Mouse (Mus musculus): ENCODE data around the gene Mgst2. TPM values are rescaled to one million over a fixed set of nuclear protein-coding genes. Genes with fewer than 3 reads are reported as not detected.

Gene Mgst2
- polyA plus RNA-seq (2014; fragmentation: Nextera tagmentation; extraction: Ambion mirVana), result 0.58 and 1.9 TPM in 2 replicates

DNA sequence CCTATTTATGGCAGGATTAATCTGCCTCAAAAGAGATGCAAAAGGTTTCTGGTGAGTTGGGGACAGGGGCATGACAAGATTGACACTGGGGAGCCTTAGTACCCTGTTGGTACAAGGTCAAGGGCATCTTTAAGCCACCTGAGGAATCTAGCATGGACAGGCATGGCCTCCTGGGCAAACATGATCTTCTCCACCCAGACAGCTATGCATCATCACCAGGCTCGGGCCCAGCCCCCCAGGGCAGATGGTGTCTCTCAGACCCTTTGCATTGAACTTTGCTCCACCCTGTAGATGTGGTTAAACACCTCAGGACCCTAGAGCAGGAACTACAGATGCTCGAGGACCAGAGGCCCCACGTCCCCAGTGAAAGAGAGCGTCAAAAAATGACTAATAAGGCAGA lies at the start of gene Mgst2:
Gene Mgst2, plus strand, starts transcription at position 301 of the 400 bp plus-strand sequence.
- DNase-seq (ENCODE audit: low spot score), result no peak
- no peak within 1 kb of the TSS for H3K9ac ChIP-seq (ENCODE audit: low read length)
- no peak within 1 kb of the TSS for H3K27ac ChIP-seq (ENCODE audit: low read depth, low read length)
- 74% methylated on average over 4 of the region's 4 CpGs for WGBS
- no peaks in the 10 kb centered on the region for H3K9me3 ChIP-seq (ENCODE audit: control insufficient read depth, low read length)
- ATAC-seq (ENCODE audit: insufficient read depth, low FRiP score, low TSS enrichment), result no peak
- no peak within 1 kb of the TSS for H3K4me2 ChIP-seq (ENCODE audit: low read depth)
- no peaks in the 10 kb centered on the region for H3K27me3 ChIP-seq (ENCODE audit: control insufficient read depth, insufficient read depth, low read length)
- H3K36me3 ChIP-seq (ENCODE audit: control insufficient read depth, insufficient read depth, low read length), result no peaks in the 10 kb centered on the region
- H3K4me3 ChIP-seq (ENCODE audit: low read depth, low read length), result no peak within 1 kb of the TSS
- no peaks in the 10 kb centered on the region for H3K4me1 ChIP-seq (ENCODE audit: control insufficient read depth, insufficient read depth, low read length)

DNA sequence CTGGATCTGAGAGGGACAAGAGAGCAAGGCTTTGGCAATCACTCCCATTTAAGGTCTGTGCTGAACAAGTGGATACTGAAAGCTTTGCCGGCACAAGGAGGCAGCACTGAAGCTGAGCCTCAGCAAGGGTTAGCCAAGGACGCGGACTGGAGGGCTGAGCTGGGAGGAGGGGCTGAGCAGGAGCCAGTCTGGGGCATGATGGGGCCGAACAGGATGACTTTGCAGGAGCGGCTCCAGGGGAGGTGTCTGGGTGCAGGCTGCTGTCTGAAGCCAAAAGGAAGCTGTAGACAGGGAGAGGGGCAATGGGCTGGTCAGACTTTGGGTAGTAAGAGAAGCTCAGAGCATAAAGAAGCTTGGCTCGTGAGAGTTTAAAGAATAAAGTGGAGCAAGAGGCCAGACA lies 48.2 kb upstream of the Mgst2 start:
- 8% methylated on average over 6 of the region's 6 CpGs for WGBS
- Histone ChIP-seq H3K9me3 (ENCODE audit: control insufficient read depth, low read length) (no peaks in the 10 kb centered on the region), H3K4me1 (ENCODE audit: control insufficient read depth, insufficient read depth, low read length) (no peaks in the 10 kb centered on the region), H3K4me2 (ENCODE audit: low read depth) (no peak overlapping the region), H3K27ac (ENCODE audit: low read depth, low read length) (no peak overlapping the region), H3K9ac (ENCODE audit: low read length) (no peak overlapping the region), H3K36me3 (ENCODE audit: control insufficient read depth, insufficient read depth, low read length) (no peaks in the 10 kb centered on the region), H3K4me3 (ENCODE audit: low read depth, low read length) (no peak overlapping the region), H3K27me3 (ENCODE audit: control insufficient read depth, insufficient read depth, low read length) (no peaks in the 10 kb centered on the region)
- ATAC-seq (ENCODE audit: insufficient read depth, low FRiP score, low TSS enrichment) (no peak), DNase-seq (ENCODE audit: low spot score) (peak; percentile 55)

DNA sequence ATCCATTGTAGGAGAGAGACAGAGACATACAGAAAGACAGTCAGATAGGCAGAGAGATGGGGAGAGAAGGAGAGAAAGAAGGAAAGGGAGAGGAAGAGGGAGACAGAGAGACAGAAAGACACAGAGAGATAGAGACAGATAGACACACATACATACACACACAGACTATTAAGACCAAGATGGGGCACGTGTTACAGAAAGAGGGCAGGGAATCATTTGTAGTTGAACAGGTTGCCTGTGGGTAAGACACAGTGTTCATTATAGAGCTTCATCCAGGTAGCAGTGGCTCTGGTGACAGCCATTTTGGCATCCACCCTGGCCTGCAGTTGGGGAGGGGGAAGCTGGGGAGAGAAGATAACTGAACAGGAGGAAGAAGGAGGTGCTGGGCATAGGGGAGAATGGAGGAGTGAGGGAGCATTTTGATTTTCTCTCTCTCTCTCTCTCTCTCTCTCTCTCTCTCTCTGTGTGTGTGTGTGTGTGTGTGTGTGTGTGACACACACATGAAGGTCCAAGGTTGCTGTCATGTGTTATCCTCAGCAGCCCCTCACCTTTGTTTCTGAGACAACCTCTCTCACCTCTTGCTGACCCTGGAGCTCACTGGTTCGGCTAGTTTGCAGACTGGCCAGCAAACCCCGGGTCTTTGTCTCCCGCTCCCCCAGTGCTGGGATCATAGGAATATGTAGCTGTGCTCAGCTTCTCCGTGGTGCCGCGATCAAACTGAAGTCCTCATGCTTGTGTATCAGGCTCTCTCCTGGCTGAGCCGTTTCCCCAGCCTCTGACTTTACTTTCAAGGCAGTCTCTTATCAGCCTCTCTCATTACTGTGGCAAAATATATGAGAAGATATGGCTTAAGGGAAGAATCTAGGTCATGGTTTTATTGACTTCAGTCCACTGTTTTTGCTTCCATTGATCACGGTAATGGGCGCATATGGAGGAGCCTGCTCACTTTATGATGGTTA lies 47.5 kb upstream of the Mgst2 start:
- H3K4me3 ChIP-seq (ENCODE audit: low read depth, low read length), result no peak overlapping the region
- no peaks in the 10 kb centered on the region for H3K27me3 ChIP-seq (ENCODE audit: control insufficient read depth, insufficient read depth, low read length)
- no peaks in the 10 kb centered on the region for H3K4me1 ChIP-seq (ENCODE audit: control insufficient read depth, insufficient read depth, low read length)
- H3K36me3 ChIP-seq (ENCODE audit: control insufficient read depth, insufficient read depth, low read length), result no peaks in the 10 kb centered on the region
- no peak overlapping the region for H3K4me2 ChIP-seq (ENCODE audit: low read depth)
- H3K27ac ChIP-seq (ENCODE audit: low read depth, low read length), result no peak overlapping the region
- no peaks in the 10 kb centered on the region for H3K9me3 ChIP-seq (ENCODE audit: control insufficient read depth, low read length)
- no peak for DNase-seq (ENCODE audit: low spot score)
- no peak overlapping the region for H3K9ac ChIP-seq (ENCODE audit: low read length)
- no peak for ATAC-seq (ENCODE audit: insufficient read depth, low FRiP score, low TSS enrichment)
- WGBS, result 88% methylated on average over 10 of the region's 10 CpGs

DNA sequence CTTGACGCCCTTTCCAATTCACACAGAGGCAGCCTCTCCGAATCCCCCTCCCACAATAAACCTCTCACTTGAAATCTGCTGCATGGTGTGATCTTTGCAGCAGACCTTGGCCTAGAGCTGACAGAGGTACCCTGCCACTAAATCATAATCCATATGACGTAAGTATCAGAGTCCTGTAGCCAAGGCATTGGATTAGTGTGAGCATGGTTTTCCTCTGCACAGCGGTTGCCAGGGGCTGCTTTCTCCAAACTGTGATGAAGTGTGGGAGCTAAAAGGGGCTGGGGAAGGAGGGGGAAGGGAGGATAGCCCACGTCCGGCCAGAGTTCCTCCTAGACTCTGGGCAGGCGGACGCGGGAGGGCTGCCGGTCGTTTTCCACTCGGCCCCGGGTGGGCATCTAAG lies 45.9 kb upstream of the Mgst2 start:
- WGBS, result 88% methylated on average over 13 of the region's 13 CpGs
- no peaks in the 10 kb centered on the region for H3K4me1 ChIP-seq (ENCODE audit: control insufficient read depth, insufficient read depth, low read length)
- no peak overlapping the region for H3K27ac ChIP-seq (ENCODE audit: low read depth, low read length)
- H3K27me3 ChIP-seq (ENCODE audit: control insufficient read depth, insufficient read depth, low read length), result no peaks in the 10 kb centered on the region
- no peak overlapping the region for H3K4me3 ChIP-seq (ENCODE audit: low read depth, low read length)
- ATAC-seq (ENCODE audit: insufficient read depth, low FRiP score, low TSS enrichment) (no peak), DNase-seq (ENCODE audit: low spot score) (no peak)
- no peaks in the 10 kb centered on the region for H3K36me3 ChIP-seq (ENCODE audit: control insufficient read depth, insufficient read depth, low read length)
- no peak overlapping the region for H3K4me2 ChIP-seq (ENCODE audit: low read depth)
- H3K9me3 ChIP-seq (ENCODE audit: control insufficient read depth, low read length), result no peaks in the 10 kb centered on the region
- H3K9ac ChIP-seq (ENCODE audit: low read length), result no peak overlapping the region

DNA sequence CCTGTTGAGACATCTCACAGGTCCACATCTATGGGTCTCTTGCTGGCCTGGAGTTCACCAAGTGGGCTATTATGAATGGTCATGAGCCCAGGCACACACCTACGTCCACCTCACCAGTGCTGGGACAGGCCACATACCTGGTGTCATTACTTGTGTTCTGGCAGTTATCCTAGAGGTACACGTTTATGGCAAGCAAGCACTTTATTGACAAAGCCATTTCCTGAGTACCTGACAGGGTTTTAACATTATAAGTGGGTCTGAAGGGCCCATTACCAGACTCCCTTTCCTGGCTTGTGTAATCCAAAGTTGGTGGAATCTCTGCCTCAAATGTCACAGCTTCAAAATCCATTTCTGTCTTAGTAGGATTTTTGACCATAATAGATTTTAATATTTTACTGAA lies 36.2 kb upstream of the Mgst2 start:
- Histone ChIP-seq H3K4me3 (ENCODE audit: low read depth, low read length) (no peak overlapping the region), H3K4me2 (ENCODE audit: low read depth) (no peak overlapping the region), H3K27me3 (ENCODE audit: control insufficient read depth, insufficient read depth, low read length) (no peaks in the 10 kb centered on the region), H3K36me3 (ENCODE audit: control insufficient read depth, insufficient read depth, low read length) (no peaks in the 10 kb centered on the region), H3K4me1 (ENCODE audit: control insufficient read depth, insufficient read depth, low read length) (no peaks in the 10 kb centered on the region), H3K9ac (ENCODE audit: low read length) (no peak overlapping the region), H3K27ac (ENCODE audit: low read depth, low read length) (no peak overlapping the region), H3K9me3 (ENCODE audit: control insufficient read depth, low read length) (no peaks in the 10 kb centered on the region)
- no peak for ATAC-seq (ENCODE audit: insufficient read depth, low FRiP score, low TSS enrichment)
- no peak for DNase-seq (ENCODE audit: low spot score)
- 78% methylated on average over 2 of the region's 2 CpGs for WGBS

DNA sequence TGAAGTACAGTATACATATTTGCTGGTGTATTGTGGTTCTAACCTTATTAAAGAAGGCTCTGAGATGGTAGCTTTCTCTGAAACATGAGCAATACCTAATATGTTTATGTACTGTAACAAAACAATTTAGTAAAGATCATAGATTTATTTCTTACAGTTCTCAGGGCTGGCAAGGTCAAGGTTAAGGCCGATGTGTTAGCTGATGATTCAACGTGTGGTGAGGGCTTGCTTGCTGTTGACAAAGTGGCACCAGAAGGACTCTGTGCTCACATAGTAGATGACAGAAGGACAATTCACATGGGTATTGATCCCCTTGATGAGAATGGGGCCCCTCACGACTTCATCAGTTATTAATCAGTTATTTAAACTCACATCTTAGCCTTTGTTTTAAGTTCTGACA lies 32.4 kb upstream of the Mgst2 start:
- WGBS, result 83% methylated on average over 3 of the region's 3 CpGs
- no peak overlapping the region for H3K4me3 ChIP-seq (ENCODE audit: low read depth, low read length)
- H3K4me1 ChIP-seq (ENCODE audit: control insufficient read depth, insufficient read depth, low read length), result no peaks in the 10 kb centered on the region
- no peak overlapping the region for H3K27ac ChIP-seq (ENCODE audit: low read depth, low read length)
- no peak overlapping the region for H3K4me2 ChIP-seq (ENCODE audit: low read depth)
- H3K27me3 ChIP-seq (ENCODE audit: control insufficient read depth, insufficient read depth, low read length), result no peaks in the 10 kb centered on the region
- no peaks in the 10 kb centered on the region for H3K36me3 ChIP-seq (ENCODE audit: control insufficient read depth, insufficient read depth, low read length)
- ATAC-seq (ENCODE audit: insufficient read depth, low FRiP score, low TSS enrichment), result no peak
- H3K9ac ChIP-seq (ENCODE audit: low read length), result no peak overlapping the region
- no peak for DNase-seq (ENCODE audit: low spot score)
- H3K9me3 ChIP-seq (ENCODE audit: control insufficient read depth, low read length), result no peaks in the 10 kb centered on the region

DNA sequence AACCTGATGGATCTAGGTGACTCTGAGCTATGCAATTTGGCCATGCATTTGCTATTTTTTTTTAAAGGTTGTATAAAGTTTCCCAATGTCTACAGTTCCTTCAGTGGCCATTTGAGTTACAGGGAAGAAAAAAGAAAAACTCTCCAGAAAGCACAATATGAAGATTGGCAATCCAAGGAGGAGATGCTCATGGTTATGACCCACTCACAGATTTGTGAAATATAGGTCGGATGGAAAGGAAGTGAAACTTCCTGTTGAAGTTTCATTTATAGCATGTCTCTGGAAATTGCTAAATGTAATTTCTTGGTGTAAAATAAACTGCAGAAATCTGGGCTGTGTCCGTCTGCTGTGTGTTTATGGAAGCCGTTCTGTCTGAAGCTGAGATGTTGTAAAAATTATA lies 31.2 kb upstream of the Mgst2 start:
- H3K36me3 ChIP-seq (ENCODE audit: control insufficient read depth, insufficient read depth, low read length), result no peaks in the 10 kb centered on the region
- H3K27ac ChIP-seq (ENCODE audit: low read depth, low read length), result no peak overlapping the region
- H3K27me3 ChIP-seq (ENCODE audit: control insufficient read depth, insufficient read depth, low read length), result no peaks in the 10 kb centered on the region
- WGBS, result 70% methylated on average over 3 of the region's 3 CpGs
- no peak overlapping the region for H3K4me2 ChIP-seq (ENCODE audit: low read depth)
- H3K9ac ChIP-seq (ENCODE audit: low read length), result no peak overlapping the region
- H3K4me1 ChIP-seq (ENCODE audit: control insufficient read depth, insufficient read depth, low read length), result no peaks in the 10 kb centered on the region
- no peak overlapping the region for H3K4me3 ChIP-seq (ENCODE audit: low read depth, low read length)
- no peak for DNase-seq (ENCODE audit: low spot score)
- no peak for ATAC-seq (ENCODE audit: insufficient read depth, low FRiP score, low TSS enrichment)
- no peaks in the 10 kb centered on the region for H3K9me3 ChIP-seq (ENCODE audit: control insufficient read depth, low read length)

DNA sequence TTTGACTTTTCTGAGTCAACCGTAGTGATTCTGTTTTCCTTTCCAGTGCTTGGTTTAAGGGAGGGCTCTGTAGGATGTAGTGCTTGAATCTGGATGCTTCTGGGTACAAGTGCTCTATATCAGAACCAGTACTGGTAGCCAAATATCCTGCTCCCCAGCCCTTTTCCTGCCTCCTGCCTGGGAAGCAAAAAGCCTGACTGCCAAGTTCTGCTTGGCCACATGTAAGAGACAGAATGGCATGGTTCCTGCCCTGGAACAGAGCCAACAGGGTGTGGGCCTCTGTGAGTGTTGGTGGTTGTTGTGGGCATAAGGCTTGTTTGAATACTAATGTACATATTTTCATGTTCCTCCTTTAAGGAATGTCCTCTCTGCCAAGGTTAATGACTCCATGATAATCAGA lies 29.4 kb upstream of the Mgst2 start:
- H3K36me3 ChIP-seq (ENCODE audit: control insufficient read depth, insufficient read depth, low read length), result no peaks in the 10 kb centered on the region

DNA sequence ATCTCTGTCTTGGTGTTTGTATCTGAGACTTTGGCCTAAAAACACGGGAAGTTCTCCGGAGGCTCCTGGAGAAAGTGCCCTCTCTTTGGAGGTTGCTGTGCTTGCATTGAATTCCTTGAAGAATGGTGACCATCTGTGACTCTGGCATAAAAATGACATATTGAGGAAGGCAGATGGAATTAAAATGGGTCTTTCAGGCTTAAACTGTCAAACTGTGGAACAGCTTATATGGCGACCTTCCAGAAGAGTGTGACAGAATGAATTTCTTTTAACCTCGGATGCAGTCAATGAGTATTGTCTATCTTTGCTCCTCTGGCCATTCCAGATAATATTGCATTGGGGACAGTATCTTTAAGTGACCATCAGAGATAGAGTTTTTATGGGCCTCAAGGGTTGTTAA lies 28.2 kb upstream of the Mgst2 start:
- no peak overlapping the region for H3K4me3 ChIP-seq (ENCODE audit: low read depth, low read length)
- H3K36me3 ChIP-seq (ENCODE audit: control insufficient read depth, insufficient read depth, low read length), result no peaks in the 10 kb centered on the region
- H3K27me3 ChIP-seq (ENCODE audit: control insufficient read depth, insufficient read depth, low read length), result no peaks in the 10 kb centered on the region
- no peak overlapping the region for H3K4me2 ChIP-seq (ENCODE audit: low read depth)
- ATAC-seq (ENCODE audit: insufficient read depth, low FRiP score, low TSS enrichment) (no peak), DNase-seq (ENCODE audit: low spot score) (no peak)
- no peak overlapping the region for H3K9ac ChIP-seq (ENCODE audit: low read length)
- no peaks in the 10 kb centered on the region for H3K9me3 ChIP-seq (ENCODE audit: control insufficient read depth, low read length)
- WGBS, result 96% methylated on average over 4 of the region's 4 CpGs
- no peaks in the 10 kb centered on the region for H3K4me1 ChIP-seq (ENCODE audit: control insufficient read depth, insufficient read depth, low read length)
- H3K27ac ChIP-seq (ENCODE audit: low read depth, low read length), result no peak overlapping the region

More for the DNA sequence above, 29.4 kb upstream of the Mgst2 start:
- Histone ChIP-seq H3K4me3 (ENCODE audit: low read depth, low read length) (no peak overlapping the region), H3K27me3 (ENCODE audit: control insufficient read depth, insufficient read depth, low read length) (no peaks in the 10 kb centered on the region), H3K9ac (ENCODE audit: low read length) (no peak overlapping the region), H3K9me3 (ENCODE audit: control insufficient read depth, low read length) (no peaks in the 10 kb centered on the region), H3K27ac (ENCODE audit: low read depth, low read length) (no peak overlapping the region), H3K4me1 (ENCODE audit: control insufficient read depth, insufficient read depth, low read length) (no peaks in the 10 kb centered on the region), H3K4me2 (ENCODE audit: low read depth) (no peak overlapping the region)
- 93% methylated on average over 1 of the region's 1 CpGs for WGBS
- no peak for ATAC-seq (ENCODE audit: insufficient read depth, low FRiP score, low TSS enrichment)
- no peak for DNase-seq (ENCODE audit: low spot score)

Data from neural tube, embryonic 11.5 days (tissue).